Mouse (Mus musculus) CD8-positive naive resting alpha-beta T cell, adult 2 months (primary cell): ENCODE results near the gene Lsamp.

Experiments used
- DNase-seq, 2 experiments: peaks; one replicate each; pipeline ENCODE4 v3.0.0; 2022; ENCODE audit warnings: low read depth in 2 of 2, low spot score in 2 of 2

The Lsamp gene

DNA sequence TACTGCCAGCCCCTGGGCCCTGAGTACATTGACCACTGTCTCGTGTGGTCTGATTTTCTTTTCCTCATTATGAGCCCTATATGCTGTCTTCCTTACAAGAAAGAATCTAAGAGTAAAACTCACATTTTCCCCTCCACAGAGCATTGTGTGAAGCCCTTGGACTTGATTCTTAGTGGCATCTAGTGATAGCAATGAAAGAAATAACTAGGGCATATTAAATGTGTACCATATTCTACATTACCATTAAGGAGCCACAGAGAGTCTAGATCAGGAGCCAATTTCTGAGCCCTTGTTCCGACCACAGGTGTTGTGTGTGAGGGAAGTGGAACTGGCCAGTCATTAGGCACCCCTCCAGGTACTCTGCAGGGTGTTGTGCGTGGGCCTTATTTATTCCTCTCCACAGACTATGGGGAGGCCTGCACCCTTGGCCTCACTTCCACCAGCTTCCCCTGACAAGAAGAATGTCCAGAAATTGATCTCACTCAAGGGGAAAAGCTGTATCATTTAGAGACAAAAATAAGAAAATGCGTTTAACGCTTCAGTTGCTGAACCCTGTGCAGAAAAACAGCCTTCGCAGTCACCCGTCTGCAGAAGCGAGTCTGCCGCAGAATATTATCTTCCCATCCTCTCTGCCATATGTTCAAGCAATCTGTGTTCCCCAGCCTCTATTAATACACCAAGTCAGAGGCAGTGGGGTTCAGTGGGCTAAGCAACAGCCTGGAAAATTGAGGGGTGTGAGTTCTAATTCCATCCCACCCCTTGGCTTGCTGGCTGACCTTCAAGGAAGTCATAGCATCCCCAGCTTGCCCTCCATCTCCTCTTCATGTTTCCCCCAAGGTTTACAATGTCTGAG lies 2032.9 kb downstream of the Lsamp start:
- no peak for DNase-seq

DNA sequence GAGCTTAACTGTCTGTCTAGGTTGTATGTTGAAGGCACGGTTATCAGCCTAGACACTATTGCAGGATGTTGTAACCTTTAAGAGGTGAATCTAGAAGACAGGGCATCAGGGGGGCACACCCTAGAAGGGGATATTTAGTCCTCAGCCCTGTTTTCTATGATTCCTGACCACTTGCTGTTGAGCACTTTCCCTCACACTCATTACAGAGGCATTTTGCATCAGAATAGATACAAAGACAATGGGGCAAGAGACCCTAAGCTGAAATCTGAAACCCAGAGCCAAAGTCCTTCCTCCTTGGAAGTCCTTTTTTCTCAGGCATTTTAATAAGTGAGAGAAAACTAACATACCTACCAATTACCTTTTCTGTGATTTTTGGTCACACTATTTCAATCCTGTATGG lies 2038.4 kb downstream of the Lsamp start:
- DNase-seq, result no peak

DNA sequence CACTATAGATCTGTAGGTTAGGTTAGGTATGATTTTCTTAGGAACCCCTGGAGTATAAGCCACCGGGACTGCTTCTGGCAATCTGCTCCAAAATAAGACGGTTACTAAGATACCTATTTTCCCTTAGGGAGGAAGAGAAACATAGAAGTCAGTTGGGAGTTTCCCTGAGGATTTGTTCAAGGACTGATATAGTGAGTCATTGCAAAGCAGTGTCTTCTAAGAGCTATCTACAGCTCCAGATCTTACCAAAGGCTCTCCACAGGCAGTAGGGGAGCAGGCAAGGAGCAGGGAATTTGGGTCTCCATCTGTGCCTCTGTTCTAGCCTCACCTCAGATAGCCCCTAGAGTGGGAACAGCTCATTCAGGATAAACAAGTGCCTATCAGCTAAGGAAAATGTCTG lies 2047.9 kb downstream of the Lsamp start:
- no peak for DNase-seq

DNA sequence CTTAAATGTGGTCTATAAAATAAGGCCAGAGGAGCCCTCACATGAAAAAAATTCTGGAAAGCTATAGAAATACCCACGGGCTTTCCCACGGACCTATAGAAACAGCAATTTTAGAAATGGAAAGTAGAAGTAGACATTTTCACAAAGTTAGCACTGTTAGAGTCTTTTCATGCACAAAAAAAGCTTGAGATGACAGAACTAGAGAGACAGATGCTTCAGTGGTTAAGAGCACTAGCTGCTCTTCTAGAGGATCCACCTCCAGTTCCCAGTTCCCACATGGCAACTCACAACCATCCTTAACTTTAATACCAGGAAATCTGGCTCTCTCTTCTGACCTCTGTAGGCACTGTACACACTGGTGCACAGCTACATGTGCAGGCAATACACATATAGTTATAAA lies 2049.3 kb downstream of the Lsamp start:
- no peak for DNase-seq

DNA sequence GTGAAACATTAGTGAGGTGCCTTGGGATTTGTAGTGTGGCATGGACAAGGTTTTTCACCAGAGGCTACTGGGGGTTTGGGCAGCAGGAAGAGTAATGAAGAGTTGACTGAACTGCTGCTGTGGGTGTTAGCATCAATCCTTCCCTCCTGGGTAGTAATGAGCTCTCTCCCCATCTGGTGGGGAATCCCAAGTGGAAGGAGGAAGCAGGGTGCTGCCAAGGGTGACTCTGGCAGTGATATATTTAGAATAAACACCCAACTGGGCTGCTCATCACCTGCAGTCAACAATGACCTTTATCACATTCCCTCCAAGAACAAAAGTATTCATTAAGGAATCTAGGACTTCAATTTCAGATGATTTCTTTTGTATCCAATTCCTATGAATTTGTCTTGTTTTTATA lies 2064.0 kb downstream of the Lsamp start:
- no peak for DNase-seq

DNA sequence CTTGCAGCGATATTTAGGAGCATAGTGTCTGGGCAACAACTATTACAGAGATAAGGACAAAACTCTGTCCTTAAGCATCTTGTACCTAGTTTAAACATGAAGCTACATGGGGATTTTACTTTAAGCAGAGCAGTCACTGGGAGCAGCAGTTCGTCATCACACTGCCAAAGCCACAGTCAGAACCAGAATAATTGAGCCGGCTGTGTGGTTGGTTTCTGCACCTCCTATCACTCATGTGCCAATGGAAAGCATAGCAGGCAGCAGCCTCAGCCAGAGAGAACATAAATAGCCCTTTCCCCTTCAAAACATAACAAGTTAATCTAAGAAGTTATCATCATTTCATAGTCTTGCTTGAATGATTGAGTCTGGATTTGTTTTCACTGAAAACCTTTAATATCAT lies 2075.8 kb downstream of the Lsamp start:
- DNase-seq, result no peak

DNA sequence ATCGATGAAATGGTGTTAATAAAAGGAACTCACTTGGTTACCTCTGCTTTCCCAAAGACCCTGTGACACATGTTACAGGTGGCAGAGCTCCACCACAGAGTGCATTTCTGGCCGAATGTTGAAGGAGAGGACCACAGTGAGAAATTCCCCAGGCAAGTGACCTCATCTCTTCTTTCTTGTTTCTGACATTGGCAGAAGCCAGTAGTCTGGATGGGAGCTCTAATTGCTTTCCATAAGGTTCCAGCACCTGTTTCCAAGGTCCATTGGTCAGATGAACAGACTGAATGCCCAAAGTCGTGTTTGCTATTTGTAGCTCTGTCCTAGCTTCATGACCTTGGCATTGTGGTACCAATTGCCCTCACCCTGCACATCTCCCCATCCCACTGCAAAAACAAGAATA lies 2090.2 kb downstream of the Lsamp start:
- DNase-seq, result no peak

DNA sequence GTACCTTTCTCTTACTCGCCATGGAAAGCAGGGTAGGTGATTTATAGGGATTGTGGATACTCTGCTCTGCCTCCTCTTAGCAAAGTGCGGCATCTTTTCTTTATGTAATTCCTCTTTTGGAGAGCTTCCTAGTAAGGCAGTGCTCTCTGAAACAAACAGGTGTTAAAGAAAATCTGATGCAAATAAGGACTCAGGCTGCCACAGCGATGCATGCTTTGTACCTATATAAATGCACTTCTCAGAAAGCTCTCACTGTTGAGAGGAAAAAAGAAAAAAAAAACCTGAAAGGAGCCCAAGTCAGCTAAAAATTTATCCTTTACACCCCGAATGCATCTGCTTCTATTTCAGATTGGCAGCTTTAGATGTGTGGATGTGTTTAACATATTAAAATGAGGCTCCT lies 2095.4 kb downstream of the Lsamp start:
- no peak for DNase-seq

DNA sequence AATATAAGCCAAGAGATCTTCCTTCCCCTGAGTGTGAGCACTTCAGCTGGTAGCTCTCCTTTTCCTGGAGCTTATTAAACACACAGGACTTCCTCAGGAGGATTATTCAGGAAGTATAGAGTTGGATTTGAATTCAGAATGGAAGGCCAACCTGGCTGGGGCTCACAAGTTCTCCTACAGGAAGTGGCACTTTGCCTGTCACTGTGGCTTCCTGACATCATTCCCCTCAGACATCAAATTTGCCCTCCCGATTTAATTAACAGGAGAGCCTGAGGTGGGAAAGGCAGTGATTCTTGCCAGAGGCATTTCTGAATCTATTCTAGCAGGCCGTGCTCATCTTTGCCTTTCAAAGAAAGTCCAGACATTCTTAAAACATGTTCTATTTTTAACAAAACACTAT lies 2097.4 kb downstream of the Lsamp start:
- DNase-seq, result no peak

DNA sequence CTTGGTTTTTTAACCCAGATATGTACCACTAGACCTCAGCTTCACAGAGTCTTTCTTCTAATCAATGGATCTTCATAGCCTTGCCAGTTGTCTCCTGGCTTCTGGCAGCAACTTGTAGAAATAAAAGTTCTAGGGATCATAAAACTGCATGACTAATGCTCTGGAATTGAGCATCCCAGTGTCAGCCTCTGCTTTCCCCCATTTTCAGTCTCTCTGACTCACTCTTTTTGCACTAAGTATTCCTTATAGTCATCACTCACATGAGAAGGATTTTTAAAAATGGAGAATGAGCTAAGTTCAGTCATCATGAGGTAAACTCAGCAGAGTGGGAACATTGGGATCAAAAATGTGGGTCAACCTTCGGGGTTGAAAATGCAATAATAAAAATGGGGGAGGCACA lies 2113.3 kb downstream of the Lsamp start:
- no peak for DNase-seq

DNA sequence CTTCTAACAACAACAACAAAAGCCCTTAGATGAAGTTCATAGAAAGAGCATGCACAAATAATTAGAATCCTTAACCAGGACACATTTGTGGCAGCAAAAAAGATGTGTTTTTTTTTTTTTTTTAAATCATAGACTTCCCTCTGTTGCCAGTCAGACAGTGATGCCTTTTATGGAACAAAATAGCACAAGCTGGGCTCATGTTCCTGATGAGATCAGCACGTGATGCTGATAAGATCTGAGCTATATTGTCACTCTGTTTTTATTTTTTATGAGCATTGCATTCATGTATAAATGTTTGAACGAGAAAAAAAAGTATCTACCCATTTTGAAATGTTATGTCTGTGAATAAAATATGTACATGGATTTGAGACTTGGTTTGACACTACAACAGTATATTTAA lies 2118.0 kb downstream of the Lsamp start:
- no peak for DNase-seq

DNA sequence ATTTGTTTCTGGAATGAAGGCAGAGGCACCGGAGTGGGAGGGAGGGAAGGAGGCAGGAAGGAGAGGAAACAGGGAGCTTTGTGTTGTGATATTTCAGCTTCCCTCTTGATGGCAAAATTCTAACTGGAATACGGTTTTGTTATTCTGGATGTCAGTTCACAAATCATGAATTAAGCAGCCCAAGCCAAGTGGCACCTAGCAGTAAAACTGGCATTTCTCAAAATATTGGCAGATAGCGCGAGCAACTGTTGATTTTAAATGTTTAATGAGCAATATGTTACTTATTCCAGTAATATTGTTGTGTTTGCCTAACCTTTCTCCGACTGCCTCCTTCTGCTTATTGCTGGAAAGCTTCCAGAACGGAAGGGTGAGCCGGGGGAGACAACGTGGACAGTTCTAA lies 2118.5 kb downstream of the Lsamp start:
- no peak for DNase-seq

DNA sequence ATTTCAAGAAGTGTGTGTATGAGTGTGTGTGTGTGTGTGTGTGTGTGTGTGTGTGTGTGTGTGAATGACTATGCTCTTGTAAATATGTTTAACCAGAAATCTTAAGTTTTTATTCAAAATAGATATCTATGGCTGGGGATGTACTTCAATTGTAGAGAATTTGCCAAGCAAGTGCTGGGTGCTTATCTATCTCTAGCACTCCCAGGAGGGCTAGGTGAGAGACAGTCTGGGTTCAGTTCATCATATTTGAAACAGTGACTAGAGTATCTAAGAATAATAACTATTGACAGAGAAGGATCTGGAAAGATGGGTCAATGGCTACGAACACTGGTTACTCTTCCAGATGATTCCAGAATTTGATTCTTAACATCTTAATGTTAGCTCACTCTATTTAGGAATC lies 2128.1 kb downstream of the Lsamp start:
- DNase-seq, result no peak

DNA sequence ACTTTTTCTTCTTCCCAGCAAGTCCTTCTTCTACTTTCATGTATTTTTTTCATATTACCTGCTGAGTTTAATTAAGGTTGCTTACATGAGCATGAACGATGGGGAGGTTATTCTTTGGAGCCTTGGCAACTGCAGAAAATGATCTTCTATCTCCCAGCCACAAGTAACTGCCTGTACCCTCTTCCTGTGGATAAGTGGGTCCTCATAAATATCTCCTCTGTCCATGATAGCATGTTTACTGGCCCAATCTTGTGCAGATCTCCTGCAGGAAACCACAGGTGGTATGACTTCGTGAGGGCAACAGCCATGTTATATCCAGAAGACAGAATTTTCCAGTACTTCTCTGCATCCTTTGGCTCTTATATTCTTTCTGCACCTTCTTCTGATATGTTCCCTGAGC lies 2129.1 kb downstream of the Lsamp start:
- DNase-seq, result no peak

DNA sequence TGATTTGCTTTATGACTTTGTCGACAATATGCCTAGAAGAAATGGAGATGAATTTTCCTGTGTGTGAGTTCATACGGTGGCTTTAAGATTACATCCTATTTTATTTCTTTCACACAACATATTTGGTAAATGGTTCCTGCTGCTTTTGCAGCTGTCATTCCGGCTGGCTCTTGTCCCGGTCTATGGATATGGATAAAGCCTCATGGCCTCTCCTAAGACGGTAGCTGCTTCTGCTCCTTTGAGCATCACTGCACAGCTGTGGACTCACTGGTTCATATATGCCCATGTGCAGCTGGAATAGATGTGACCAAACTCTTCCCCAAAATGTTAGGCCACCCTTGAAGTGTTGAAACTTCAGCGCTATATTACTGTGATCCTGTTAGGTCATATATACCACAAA lies 2137.6 kb downstream of the Lsamp start:
- DNase-seq, result no peak

DNA sequence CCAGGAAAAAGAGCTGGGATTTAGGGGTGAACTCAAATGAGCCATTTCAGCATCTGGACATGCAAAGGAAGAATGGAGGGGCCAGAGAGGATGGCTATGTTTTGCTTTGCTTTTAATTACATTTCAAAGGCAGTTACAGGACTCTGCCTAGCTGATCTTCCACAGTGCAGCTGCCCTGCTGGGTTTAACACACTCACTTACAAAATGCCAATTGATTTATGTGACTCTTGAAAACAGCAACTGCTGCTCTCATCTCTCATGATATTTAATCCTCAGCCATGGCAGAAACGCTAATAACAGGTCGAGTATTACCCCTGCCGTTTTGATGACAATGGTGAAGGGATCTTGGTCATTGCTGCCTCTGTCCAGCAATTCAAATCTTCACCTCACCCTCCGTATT lies 2139.7 kb downstream of the Lsamp start:
- DNase-seq, result no peak

DNA sequence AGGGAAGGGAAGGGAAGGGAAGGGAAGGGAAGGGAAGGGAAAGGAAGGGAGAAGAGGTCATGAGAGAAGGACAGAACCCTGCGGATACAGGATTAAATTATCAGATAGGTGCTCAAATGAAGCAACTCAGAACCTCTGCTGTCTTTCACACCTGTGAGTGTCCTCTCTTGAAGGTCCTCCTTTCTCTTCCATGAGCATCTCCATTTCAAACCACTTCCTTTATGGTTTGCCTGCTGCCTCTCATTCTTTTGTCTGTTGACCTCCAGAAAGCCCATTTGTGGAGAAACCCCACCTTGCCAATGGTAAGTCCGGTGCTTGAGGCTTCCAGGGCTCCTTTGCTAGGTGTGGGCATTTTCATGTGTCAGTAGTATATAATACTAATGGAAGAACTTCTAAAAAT lies 2141.9 kb downstream of the Lsamp start:
- DNase-seq, result no peak

DNA sequence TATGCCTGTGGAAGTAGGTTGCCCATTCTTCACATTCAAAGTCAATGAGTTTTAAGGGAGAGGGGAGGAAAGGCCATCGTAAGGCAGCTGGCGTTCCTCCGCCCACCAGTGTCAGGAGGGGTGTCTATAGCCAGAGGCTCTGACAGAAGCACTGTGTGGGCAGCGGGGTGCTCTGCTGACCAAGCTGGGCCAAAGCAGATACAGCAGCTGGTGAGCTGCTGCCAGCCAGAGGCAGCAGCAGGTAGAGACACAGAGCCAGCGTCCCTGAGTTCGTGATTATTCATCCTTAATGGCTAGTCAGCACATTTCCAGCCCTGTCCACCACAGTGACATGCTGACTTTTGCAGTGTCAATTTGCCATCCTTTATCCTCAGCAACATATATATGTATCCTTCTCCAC lies 2163.0 kb downstream of the Lsamp start:
- no peak for DNase-seq

DNA sequence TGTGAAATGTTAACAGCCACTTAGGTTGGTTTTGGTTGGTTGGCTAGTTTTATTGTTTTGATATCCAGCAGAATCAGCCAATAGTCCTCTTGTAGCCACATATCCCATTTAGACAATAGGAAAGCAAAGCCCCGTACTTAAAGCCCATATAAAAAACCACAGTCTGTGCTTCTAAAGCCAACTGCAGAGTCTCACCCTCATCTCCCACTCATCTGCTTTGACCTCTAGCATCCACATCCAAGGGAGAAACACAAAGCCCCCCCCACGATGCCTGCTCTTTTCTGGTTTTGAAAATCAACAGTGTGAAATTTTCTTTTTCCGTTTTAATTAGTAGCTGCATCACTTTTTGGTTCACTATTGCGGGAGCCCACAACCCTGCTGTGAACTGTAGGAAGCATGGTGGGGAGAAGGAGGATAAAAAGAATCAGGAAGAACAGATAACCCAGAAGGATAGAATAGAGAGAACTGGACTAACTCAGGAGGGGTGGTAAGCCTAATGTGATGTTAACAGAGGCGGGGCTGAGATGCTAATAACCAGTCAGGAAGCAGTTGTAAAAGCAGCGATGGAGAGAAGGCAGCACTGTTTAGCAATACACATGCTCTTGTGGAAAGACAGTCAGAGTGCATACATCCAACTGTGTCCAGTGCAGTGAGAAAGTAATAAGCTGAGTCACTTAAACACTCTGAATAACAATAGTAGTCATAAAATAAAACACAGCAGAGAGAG lies 2165.2 kb downstream of the Lsamp start:
- DNase-seq, result no peak

DNA sequence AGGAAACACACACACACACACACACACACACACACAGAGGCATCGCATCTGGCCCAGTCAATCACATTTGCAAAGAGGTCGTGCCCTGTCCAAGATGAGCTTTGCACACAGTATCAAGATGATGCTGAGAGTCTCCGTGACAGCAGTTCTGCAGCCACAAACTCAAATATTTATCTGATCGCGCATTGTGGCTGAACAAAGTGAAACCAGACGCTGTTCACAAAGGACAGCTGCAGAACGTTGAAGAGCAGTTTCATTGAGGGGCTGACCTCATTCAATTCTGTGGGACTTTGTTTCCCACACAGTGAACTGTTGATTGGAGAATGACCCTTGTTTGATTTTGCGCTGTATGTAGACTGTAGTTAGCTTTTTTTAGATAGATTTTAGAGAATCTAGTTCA lies 2168.5 kb downstream of the Lsamp start:
- no peak for DNase-seq

DNA sequence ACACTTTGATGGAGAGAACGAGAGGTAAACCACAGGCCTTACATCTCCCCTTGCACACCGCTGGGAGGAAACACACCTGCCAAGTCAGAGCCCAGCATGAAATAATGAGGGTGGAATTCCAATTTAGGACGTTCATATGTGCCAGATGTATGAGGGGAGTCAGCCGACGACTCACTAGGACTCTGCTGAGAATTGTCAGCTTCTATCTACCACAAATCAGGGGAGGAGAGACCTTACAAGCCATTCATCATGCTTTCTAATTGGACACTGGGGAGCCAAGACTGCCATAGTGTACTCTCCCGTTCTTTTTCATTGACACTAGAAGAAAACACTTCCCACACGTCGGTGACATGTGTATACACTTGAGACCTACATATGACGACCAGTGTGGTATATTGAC lies 2173.7 kb downstream of the Lsamp start:
- DNase-seq, result no peak

DNA sequence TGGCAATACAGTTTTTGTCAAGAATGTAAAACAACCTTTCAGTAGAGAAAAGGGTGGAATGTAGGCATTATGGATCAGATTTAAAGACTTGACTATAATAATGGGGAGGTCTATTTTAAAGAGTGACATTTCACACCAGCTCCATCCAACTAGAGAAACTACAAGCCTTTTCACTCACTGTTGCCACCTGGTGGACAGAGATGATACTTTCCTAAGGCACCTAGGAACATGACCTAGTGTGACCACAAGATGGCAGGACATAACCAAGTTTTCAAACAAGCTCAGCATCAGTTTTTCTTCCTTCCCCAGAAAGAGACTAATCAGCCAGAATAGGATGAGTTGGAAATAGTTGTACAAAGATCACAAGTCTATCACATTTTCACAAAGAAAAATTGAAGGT lies 2180.8 kb downstream of the Lsamp start:
- DNase-seq, result peak; percentile 65 to 77

DNA sequence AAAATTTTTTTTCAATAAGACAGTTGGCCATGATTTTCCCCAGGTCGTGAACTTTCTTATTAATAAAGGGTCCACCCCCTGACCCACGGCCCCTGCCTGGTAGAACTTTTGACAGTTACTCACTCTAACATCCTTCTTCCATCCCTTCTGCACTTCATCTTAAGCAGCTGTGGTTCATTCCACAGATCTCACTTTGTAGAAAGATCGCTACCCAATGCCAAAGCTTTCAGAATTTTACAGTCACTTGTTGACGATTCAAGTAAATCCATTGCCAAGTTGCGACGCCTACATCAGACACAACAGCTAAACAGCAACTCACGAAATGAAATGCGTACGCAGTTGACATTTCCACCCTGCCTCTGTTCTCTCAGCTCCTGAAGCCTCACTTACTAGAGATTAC lies 2184.1 kb downstream of the Lsamp start:
- no peak for DNase-seq
